Mouse (Mus musculus) A20 (cell line): ENCODE measurements around the gene Elovl6.

Experiments used
- DNase-seq: peaks from one replicate; pipeline ENCODE4 v3.0.0-alpha.2; 2011; ENCODE audit warnings: low read depth, low spot score

Elovl6 gene

DNA sequence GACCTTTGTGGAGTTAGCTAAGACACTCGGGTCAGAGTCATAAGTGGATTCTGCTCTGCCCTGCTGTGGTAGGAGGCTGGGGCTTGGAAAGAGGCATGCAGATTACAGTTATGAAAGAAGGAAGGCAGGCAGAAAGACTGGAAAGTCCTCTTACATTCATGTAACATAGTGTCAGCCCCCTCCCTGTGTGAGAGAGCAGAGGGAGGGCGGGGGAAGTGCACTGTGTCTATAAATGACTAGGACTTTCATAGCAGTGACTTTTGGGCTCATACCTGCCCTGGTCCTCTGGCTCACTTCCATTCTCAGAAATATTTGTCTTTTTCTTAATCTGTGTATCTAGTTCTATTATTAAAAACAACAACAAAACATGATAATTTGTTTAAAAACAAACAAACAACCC, 33.9 kb downstream of the Elovl6 start:
- no peak for DNase-seq

DNA sequence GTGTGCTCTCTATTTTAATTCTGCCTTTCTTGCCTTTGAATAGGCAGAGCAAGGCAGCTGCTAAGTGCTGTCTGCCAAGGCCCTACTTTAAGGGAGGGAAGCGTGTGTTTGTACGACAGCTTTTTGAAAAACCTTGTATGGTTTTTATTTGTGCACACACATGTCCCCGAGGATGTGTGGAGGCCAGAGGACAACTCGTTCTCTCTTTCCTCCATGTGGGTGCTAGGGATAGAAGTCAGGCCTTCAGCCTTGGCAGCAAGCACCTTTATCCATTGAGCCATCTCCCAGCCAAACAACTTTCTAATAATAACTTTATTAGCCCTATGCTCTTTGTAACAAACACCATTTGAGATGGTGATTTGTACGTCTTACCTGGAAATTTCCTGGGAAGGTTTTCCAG, 34.7 kb downstream of the Elovl6 start:
- no peak for DNase-seq

DNA sequence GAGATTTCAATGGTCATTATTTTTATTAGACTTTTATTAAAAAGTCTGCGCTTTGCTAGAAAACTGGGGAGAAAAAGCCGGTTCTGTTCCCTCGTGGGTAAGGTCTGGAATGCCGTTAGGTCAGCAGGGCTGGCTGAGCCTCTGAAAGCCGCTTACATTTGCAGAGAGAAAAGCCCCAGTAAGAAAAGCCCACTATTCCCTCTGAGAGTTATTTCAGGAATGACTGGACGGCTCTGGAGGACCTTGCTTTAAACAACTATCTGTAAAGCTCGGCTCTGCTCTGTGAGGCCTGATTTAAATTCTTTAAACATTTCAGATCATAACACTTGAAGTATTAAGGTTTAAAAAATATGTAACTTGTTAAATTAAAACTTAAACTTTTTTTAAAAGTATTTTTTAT, 36.4 kb downstream of the Elovl6 start:
- no peak for DNase-seq

DNA sequence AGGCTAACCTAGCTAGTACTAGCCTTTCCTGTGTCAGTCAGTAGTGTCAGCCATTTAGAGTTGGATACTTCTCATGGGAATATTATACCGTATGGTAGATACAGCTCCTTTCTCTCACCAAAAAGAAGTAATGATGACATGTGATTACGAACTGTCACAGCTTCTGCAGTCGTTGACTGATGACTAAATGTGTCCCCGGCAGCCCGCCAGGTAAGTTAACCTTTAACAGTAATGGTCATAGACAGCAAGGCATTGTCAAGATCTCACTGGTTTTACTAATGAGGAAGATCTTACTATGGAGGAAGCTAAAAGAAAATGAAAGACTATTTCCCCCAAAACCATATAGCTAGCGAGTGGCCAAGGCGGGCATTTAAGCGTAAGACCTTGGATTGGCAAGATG, 38.8 kb downstream of the Elovl6 start:
- DNase-seq = no peak

- no peak for DNase-seq
Observed at GRCm38 (mm10) chr3:129571642-129572041, 39.5 kb downstream of the Elovl6 start.

- DNase-seq = no peak
Observed at GRCm38 (mm10) chr3:129572959-129573358, 40.8 kb downstream of the Elovl6 start.

- no peak for DNase-seq
Observed at GRCm38 (mm10) chr3:129573609-129574008, 41.5 kb downstream of the Elovl6 start.

DNA sequence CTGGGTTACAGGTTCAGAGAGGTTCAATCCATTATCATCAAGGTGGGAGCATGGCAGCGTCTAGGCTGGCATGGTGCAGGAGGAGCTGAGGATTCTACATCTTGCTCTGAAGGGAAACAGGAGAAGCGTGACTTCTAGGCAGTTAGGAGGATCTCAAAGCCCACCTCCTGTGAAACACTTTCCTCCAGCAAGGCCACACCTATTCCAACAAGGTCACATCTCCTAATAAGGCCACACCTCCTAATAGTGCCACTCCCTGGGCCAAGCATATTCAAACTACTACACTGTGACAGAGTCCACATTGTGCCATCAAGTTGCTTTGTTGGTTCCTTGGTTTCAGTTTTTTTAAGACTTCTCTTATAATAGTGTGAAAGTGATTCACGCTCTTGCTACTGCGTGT, 42.9 kb downstream of the Elovl6 start:
- DNase-seq = no peak

- no peak for DNase-seq
Observed at GRCm38 (mm10) chr3:129576522-129576921, 44.4 kb downstream of the Elovl6 start.

- no peak for DNase-seq
Observed at GRCm38 (mm10) chr3:129578741-129579475, 46.8 kb downstream of the Elovl6 start.

GRCm38 (mm10) chr3:129581024-129581423, 48.9 kb downstream of the Elovl6 start:
- DNase-seq = no peak

- no peak for DNase-seq
Observed at GRCm38 (mm10) chr3:129582449-129582848, 50.3 kb downstream of the Elovl6 start.

DNA sequence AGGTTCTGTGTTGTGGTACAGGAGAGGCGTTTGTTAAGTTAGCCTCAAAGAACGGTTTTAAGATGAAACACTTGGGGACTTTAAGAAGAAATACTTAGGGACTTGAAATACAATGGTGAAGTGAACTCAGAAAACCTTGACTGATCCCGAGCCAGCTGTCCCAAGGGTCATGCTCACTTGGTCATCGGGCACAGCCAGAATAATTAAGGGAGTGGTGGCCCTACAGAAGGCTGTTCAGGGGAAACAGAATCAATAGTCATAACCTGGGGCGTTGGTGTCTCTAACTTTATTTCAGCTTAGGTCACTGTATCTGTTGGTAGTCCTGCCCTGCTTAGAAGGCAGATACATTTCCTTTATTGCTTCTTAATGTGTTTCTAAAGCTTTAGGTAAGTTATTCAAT, 51.1 kb downstream of the Elovl6 start:
- no peak for DNase-seq

DNA sequence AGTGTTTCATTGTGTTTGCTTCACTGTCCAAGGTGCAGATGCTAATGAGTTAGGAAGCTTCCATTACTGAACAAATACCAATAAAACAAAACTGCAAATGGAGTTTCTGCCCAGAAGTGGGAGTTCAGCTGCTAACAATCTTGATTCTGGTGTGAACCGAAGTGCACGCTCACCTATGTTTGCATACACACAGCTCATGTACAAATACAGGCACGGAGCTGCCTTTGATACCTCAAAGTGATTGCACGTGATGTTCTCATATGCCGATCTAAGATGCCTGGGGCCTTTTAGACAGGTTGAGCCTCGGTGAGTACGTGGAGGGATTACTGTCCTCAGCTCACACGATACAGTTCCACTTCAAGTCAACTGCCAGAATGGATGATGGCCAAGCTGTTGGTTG, 55.8 kb downstream of the Elovl6 start:
- DNase-seq = no peak

GRCm38 (mm10) chr3:129588753-129589152, 56.6 kb downstream of the Elovl6 start:
- DNase-seq = no peak

DNA sequence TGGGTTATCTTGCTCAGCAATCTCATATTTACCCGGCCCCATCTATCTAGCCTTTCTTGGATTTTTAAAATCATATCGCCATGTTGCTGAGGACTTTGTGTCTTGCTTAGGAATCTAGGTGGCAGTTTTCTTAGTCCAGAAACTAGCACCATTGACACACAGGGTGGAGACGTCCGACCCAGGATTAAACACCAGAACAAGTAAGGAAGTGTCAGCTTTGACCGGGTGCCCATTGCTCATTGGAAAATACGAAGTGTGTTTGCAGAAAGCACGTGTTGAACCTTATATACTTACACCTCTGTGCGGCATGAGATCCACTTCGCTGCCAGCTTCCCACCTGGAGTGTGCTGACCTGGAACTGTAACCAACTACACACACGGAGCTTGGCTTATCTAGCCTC, 57.5 kb downstream of the Elovl6 start:
- no peak for DNase-seq

DNA sequence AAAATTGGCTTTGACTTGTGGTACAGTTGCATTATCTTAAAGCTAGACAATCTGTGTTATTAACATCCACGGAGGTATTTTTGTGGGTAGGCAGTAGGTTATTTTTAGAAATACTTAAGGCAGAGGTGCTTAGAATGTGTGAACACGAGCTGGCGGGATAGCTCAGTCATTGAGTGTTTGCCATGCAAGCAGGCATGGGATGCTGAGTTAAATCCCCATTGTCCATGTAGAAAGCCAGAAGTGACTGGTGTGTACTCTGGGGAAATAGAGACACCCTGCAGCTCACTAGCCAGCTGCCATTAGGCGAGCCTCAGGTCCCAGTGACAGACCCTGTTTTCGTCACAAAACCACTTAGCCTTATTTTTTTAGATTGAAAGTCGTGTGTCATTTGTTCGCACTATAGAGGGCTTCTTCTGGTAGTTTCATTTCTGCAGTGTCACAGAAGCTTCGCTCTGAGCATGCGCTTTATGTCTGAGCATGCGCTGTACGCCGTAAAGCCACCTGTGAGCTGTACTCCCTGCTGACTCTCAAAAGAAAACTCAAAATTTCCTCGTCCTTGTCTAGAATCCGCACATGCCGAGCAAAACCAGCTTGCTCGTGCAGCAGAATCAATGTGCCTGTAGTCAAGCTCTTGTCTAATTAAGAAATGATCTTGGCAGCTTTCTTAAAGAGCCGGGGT, 58.5 kb downstream of the Elovl6 start:
- DNase-seq = peak; percentile 92

- DNase-seq = no peak
Observed at GRCm38 (mm10) chr3:129591251-129591650, 59.1 kb downstream of the Elovl6 start.

DNA sequence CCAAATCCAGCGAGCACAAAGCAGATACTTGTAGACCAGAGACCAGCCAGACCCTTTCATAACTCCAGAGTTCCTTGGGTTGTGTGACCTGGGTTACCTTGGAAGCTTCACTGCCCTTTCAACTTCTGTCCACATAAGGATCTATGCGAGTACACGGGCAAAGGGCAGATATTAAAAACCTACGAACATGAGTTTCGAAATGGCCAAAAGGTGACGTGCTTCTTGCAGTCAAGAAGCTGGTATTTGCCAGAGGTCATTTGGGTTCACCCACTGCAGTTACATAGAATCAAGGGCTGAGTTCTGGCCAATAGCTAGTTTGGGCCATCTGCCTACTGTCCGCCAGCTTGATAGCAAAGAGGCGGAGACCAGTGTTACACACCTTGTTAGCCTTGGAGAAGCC, 59.6 kb downstream of the Elovl6 start:
- DNase-seq = no peak

GRCm38 (mm10) chr3:129593001-129593400, 60.8 kb downstream of the Elovl6 start:
- DNase-seq = no peak

DNA sequence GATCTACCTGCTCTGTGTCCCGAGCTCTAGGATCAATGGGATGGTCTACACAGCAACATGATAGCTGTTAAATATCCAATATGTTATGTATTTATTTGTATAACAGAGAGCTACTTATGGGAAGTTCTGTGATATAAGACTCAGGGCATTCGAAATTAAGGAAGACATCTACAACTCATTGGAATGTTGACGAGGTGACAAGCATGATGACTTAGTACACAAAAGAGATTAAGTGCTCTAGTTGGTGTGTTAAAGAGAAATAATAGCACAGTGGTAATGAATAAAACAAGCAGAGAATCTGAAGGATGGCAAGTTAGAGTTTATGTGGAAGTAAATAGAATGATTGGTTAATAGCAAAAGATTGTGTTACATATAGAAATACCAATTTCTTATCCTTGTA, 61.6 kb downstream of the Elovl6 start:
- DNase-seq = no peak

DNA sequence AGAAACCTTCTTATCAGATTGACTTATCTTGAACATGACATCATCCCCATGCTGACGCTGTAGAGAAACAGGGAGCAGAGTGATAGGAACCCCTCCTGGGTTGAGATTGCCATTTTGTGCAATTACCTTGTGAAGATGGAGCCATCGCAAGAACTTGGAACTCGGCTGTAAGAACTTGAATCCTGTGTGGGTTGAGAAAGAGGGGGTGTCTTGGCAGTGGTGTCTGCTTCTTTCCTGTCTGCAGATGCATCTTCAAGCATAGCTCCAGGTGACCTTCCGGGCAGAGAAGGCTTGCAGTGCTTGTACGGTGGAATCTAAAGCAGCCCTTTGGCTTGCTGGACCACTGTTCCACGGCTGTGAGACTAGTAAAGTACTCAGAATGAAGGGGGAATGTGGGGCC, 63.9 kb downstream of the Elovl6 start:
- DNase-seq = no peak

DNA sequence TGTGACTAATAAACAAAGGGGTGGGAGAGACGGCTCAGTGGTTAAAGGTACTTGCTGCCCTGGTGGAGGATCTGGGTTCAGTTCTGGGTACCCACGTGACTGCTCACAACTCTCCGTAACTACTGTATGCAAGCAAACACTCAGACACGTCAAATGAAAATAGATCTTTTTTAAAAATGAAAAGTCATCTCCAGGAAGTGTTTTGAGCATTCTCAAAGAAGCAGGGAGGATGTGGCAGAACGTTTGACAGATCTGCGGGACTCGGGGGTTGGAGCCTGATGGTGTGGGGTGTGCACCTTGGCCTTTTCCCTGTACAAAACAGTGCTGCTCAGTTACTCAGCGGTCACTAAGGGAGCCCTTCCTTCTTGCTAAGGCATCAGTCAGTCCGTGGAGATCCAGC, 70.1 kb downstream of the Elovl6 start:
- no peak for DNase-seq
